Mouse (Mus musculus): ENCODE data around the gene Snapc1.

The Snapc1 gene

DNA sequence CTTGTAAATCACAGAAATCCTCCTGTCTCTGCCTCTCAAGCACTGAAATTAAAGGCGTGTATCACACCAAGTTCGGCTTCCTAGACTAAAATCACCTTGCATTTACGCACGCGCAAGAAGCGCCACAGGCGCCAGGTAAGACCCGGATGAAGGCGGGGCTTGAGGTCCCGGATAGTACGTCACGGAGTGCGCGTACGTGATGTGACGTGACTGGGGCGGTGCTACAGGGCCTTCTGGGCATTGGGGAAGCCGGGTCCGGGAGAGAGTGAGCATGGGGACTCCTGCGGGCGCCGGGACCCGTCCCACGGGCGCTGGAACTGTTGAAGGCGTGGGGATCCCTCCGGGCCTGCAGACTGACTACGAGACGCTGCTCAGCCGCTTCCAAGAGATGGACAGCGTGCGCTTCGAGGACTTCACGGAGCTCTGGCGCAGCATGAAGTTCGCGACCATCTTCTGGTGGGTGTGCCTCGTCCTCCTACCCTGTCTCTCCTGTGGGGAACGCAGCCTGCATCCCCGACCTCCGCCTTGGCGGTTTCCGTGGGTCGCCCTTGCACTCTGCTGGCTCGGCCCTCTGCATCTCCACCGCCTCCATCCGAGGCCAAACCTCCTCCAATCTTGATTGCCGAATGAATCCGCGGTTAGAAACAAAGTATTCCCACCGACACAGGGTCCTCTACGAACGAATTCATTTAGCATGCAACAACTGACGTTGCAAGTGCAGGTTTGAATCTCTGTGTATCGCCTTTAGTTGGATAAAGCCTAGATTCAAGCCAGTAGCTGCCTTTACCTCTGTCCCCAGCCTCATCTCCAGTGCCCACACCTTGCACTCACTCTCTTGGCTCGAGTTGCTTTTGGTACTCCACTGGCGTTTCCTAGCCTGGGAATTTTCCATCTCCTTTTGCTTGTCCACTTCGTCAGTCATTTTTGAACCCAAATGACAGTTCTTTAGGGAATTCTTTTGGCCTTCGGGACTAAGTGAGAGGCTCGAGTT, at the start of gene Snapc1:
Snapc1 (plus strand) TSS at position 191 of the 991 bp plus-strand sequence.
- peak; percentile 97 for DNase-seq

DNA sequence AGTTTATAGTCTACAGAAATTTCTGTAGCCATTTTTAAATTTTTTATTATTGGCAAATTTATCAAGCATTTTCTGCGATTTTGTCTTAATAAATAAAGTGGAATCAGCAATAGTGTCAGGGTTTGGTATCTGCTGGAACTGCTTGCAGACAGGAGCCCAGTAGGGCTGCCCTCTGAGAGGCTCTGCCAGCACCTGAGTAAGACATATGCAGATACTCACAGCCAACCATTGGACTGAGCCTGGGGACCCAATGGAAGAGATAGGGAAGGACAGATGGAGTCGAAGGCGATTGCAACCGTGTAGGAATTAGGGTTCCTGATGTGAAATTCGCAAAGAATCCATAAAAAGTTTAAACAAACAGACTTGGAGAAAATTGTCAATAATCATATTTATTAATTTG, 45.8 kb upstream of the Snapc1 start:
- no peak for DNase-seq

- DNase-seq: peak; percentile 36
Measured at GRCm38 (mm10) chr12:73930266-73930665, 34.0 kb upstream of the Snapc1 start.

DNA sequence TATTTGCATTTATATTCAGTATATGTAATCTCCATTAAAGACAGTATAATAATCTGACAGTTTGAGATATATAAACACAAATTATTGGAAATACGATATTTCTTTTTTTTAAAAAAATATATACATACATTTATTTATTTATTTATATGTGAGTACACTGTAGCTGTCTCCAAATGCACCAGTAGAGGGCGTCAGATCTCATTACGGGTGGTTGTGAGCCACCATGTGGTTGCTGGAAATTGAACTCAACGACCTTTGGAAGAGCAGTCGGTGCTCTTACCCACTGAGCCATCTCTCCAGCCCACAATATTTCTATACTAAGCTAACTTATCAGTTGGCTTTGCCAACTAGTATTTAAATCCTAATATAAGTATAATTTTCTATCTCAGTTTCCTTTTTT, 33.0 kb upstream of the Snapc1 start:
- DNase-seq: no peak

- DNase-seq: no peak
Measured at GRCm38 (mm10) chr12:73934528-73934927, 29.8 kb upstream of the Snapc1 start.

DNA sequence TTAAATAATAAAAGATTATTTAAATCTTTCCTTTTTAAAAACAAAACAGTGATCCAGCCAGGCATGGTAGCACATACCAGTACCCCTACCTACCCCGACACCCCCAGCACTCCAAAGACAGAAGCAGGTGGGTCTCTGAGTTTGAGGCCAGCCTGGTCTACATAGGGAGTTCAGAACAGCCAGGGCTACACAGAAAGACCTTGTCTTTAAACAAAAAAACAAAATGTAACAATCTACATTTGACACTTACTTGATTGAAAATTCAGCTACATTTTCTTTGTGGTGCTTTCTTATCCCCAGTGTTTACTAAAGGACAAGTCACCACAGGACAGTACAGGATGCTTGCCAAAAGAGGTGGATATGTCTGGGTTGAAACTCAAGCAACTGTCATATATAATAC, 26.9 kb upstream of the Snapc1 start, which contains the start of gene Gm49321:
Gm49321 (plus strand) TSS at position 301 of the 400 bp plus-strand sequence.
- DNase-seq: no peak

DNA sequence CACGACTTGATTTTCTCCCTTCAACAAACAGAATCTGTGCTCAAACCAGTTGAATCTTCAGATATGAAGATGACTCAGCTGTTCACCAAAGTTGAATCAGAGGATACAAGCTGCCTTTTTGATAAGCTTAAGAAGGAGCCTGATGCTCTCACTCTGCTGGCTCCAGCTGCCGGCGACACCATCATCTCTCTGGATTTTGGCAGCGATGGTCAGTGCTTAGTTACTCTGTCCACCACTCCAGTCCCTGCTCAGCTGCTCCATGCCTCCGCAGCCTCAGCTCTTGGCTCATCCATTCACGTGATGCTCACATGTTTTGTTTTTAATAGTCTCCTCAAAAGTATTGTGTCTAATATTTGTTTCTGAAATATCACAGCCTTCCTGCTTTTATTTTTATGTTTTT, 24.7 kb upstream of the Snapc1 start:
- DNase-seq: no peak

- DNase-seq: no peak
Measured at GRCm38 (mm10) chr12:73948415-73948814, 15.9 kb upstream of the Snapc1 start.

DNA sequence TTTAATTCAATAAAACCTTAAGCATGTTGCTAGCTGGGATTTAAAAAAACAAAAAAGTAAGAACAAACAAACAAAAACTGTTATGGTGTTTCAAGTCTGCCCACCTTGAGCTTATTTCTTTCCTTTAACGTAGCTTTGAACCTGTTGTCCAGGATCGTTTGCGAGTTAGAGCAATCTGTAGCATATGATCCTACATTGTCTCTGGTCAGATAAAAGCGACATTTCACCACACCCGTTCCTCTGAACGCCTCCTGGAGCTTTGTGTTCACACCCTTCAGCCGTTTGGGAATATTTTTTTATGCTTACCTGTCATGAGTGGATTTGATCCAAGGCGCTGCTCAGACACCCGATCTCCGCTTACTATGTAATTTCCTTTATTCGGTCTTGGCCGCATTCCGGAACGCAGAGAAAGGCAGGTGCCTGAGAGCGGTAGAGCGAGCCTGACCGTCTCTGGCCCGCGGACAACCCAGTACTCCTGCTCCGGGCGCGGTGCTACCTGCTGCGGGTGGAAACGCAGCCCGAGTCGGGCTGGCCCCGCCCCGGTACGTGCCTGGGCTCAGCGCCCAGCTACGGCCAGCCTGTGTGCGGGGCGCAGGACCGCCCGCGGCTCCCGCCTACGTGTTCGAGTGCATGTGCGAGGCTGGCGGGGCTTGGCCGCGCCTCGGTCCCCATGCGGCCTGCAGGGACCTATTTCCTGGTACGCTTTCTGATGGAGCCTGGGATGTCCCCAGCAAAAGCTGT, 14.8 kb upstream of the Snapc1 start:
- DNase-seq: peak; percentile 60

DNA sequence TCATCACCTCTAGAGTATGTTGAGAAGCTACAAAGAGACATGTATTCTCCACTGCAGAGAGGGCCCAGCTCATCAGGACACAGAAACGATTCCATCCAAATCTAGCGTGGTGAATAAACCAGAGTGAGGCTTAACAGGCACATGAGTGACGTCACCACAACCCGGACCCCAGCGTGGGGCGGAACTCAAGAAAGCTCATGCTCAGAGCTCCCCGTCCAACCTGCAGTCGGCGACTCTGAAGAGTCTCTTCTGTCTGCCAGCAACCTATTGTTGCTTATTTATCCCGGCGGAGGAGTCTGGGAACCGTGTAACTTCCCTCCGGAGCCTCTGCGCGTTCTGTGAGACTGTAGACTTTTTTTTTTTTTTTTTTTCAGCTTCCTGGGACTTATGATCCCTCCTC, 11.4 kb upstream of the Snapc1 start:
- DNase-seq: no peak

DNA sequence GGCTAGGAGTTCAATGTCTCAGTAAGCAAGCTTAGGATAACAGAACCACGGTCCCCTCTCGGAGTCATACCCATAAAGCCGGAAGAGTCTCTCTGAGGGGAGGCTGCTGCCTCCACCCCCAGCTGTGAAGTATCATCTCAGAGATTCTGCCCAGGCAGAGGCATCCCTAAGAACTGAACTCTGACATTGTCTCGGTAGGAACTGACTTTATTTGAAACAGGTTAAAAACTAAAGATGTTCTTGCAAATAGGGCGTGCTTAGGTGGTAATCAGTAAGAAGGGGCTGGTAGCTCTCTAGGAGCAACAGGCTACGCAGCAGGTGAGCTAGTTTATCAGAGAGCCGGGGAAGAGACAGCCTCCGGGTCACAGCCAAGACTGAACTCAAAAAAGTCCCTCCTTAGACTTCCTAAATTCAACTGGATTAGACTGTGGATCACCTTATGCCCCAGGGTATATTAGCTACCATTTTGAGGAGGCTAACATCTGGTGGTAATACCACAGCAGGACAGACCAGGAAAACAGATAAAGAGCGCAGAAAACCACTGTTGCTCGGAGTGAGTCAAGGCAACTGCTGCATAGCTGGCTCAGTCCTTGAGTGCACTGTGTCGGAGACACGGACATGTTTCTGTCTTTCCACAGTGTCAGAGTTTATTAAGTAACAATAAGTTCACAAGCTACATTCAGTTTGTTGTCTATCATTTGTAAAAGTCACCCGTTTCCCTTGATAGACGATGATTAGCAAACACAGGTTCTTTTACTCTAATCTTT, 10.7 kb upstream of the Snapc1 start:
- DNase-seq: no peak

GRCm38 (mm10) chr12:73954785-73955184, 9.5 kb upstream of the Snapc1 start:
- DNase-seq: peak; percentile 32

- DNase-seq: no peak
Measured at GRCm38 (mm10) chr12:73957676-73958075, 6.6 kb upstream of the Snapc1 start.

DNA sequence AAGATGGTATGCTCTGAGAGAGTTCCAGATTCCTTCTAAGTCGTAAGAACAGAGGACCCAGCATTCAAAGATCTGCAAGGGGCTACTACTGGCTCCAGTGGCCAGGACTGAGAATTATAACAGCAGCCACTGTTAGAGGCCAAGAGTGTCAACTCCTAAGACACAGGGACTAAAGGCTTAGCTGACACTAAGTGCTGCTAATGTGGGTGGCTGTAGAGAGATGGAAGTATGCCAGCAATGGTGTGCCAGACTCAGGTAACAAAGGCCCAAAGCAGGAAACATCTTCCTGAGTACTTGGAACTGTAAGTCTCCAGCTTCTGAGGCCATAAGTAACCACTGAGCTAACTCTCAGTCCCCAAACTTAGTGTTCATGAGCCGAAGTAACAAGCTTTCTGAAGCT, 5.5 kb upstream of the Snapc1 start:
- no peak for DNase-seq

DNA sequence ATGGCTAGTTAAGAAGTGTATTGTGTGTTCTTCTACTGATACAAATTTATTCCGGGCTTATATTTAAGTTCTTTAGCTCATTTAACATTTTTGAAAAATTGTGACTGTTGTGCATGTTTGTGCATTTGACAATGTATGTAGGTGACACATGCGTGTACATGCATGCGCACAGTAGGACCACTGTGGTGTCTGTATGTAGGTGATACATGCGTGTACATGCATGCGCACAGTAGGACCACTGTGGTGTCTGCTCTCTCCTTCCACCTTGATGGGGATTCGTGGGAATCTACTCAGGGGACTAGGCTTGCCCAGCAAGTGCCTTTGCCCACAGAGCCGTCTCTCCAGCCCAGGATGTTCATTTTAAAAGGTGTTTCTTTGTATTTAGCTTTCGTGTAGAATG, 4.9 kb downstream of the Snapc1 start:
- DNase-seq: no peak

GRCm38 (mm10) chr12:73974584-73974983, 10.3 kb downstream of the Snapc1 start:
- DNase-seq: no peak

DNA sequence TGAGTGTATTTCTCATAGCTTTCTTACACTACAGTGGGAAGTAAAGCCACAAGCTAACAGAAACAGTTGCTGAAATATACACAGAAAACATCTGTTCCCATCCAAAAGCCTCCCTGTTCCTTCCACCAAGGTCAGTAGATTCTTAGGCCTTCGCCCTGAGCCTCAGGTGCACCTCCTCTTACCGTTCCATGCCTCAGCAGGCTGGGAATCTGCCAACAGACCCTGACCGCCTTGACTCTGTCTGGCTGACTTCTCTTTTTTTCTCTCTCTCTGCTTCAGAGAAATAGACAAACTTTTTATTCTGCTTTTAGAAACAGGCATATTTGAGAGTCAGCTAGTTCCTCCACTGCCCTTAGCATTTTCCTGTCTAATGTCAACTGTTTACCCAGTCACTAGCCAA, 13.9 kb downstream of the Snapc1 start:
- DNase-seq: peak; percentile 76

DNA sequence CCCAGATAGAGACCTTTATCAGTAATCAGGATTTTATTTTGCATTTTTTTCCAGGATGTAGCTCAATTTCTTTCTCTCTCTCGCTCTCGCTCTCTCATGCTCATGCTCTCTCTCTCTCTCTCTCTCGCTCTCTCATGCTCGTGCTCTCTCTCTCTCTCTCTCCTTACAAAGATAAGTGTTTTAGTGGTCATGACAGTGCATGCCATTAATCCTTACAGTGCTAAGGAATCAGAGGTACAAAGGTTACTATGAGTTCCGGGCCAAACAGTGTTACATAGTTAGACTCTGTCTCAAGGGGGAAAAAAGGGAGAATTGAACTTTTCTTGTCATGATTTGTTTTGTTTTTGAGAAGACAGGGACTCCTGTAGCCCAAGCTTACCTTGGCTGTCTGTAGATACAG, 15.4 kb downstream of the Snapc1 start:
- DNase-seq: no peak

DNA sequence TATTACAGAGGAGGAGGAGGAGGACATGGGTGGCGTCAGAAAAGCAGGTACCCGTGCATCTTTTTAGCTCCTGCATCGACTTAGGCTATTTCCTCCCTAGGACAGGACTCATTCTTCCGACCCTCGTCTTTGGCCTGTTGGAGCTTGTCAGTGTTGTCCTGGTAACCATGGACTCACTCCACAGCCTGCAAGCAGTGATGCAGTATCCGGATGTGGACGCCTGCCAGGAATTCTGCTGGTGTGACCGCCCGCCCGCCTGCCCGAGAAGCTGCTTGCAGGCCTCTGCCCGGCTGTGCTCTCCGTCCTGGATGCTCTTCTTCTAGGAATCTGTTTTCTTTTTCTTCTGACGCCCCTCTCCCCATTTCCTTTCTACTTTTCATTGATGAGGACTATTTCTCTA, 18.3 kb downstream of the Snapc1 start:
- peak; percentile 68 for DNase-seq

GRCm38 (mm10) chr12:73986299-73986698, 22.0 kb downstream of the Snapc1 start:
- peak; percentile 51 for DNase-seq

- no peak for DNase-seq
Measured at GRCm38 (mm10) chr12:73988393-73989008, 24.2 kb downstream of the Snapc1 start.

- peak; percentile 37 for DNase-seq
Measured at GRCm38 (mm10) chr12:73989594-73989993, 25.3 kb downstream of the Snapc1 start.

DNA sequence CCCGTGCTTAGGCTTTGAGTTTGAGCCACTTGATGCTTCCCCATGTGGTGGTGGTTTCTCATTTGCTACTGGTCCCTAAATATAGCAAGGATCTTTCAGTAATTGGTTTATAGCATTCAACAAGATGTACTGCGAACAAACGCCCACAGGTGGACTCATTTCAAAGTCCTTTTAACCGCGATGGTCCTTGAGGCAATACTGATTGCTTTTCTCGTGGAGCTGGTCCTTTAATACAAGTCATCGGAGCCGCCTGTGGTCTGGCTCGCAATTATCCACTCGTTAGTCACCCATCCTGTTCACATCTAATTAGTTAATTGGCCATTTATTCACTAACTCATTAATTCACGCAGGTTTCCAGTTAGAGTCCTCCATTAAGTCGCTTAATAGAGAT, 32.6 kb downstream of the Snapc1 start:
- DNase-seq: no peak

Data from kidney, adult 11 months (tissue).